Mouse (Mus musculus): Measurements from ENCODE around the gene I0C0044D17Rik. TPM values are rescaled to one million over a fixed set of nuclear protein-coding genes. Genes with fewer than 3 reads are reported as not detected.

I0C0044D17Rik gene
- polyA plus RNA-seq, 1 experiment from 2014 or later, result not detected

- Histone ChIP-seq H3K4me3 (ENCODE audit: low read depth, low read length) (no peak overlapping the region), H3K4me1 (ENCODE audit: control insufficient read depth, insufficient read depth, low read length) (peaks cover 2% of the 10 kb centered on the region; the same call in 1 of the 2 replicates), H3K9ac (replicated peaks; ENCODE audit: low read length) (no peak overlapping the region), H3K9me3 (replicated peaks; ENCODE audit: control insufficient read depth, low read length) (no peaks in the 10 kb centered on the region), H3K27me3 (ENCODE audit: control insufficient read depth, insufficient read depth, low read length) (no peaks in the 10 kb centered on the region), H3K36me3 (replicated peaks; ENCODE audit: control insufficient read depth, insufficient read depth, low read depth, low read length) (no peaks in the 10 kb centered on the region), H3K4me2 (ENCODE audit: low read depth, low read length) (no peak overlapping the region), H3K27ac (replicated peaks; ENCODE audit: low read depth, low read length) (no peak overlapping the region)
- DNase-seq (ENCODE audit: low spot score), result peak; percentile 60
- 44% methylated on average over 3 of the region's 3 CpGs for WGBS
- no peak for ATAC-seq (replicated peaks; ENCODE audit: insufficient number of reproducible peaks, low FRiP score, low TSS enrichment, low read depth)
Measured at GRCm38 (mm10) chr4:98822478-98822877, 1.2 kb downstream of the I0C0044D17Rik start.

GRCm38 (mm10) chr4:98819216-98819755, 4.4 kb downstream of the I0C0044D17Rik start:
- Histone ChIP-seq H3K27me3 (ENCODE audit: control insufficient read depth, insufficient read depth, low read length) (no peaks in the 10 kb centered on the region), H3K4me2 (ENCODE audit: low read depth, low read length) (no peak overlapping the region), H3K9me3 (replicated peaks; ENCODE audit: control insufficient read depth, low read length) (no peaks in the 10 kb centered on the region), H3K9ac (replicated peaks; ENCODE audit: low read length) (no peak overlapping the region), H3K4me3 (ENCODE audit: low read depth, low read length) (no peak overlapping the region), H3K4me1 (ENCODE audit: control insufficient read depth, insufficient read depth, low read length) (peaks cover 4% of the 10 kb centered on the region; the same call in 1 of the 2 replicates), H3K27ac (replicated peaks; ENCODE audit: low read depth, low read length) (no peak overlapping the region), H3K36me3 (replicated peaks; ENCODE audit: control insufficient read depth, insufficient read depth, low read depth, low read length) (no peaks in the 10 kb centered on the region)
- 80% methylated on average over 10 of the region's 10 CpGs for WGBS
- no peak for ATAC-seq (replicated peaks; ENCODE audit: insufficient number of reproducible peaks, low FRiP score, low TSS enrichment, low read depth)
- DNase-seq (ENCODE audit: low spot score), result no peak

GRCm38 (mm10) chr4:98817184-98817911, 6.3 kb downstream of the I0C0044D17Rik start, which contains the start of gene Kank4:
Gene Kank4, minus strand, starts transcription at chr4:98817537.
- Histone ChIP-seq H3K4me2 (ENCODE audit: low read depth, low read length) (peak within 1 kb of the TSS; percentile 95), H3K27me3 (ENCODE audit: control insufficient read depth, insufficient read depth, low read length) (no peaks in the 10 kb centered on the region), H3K9ac (replicated peaks; ENCODE audit: low read length) (peak within 1 kb of the TSS; percentile 87), H3K4me3 (ENCODE audit: low read depth, low read length) (peak within 1 kb of the TSS; percentile 81), H3K4me1 (ENCODE audit: control insufficient read depth, insufficient read depth, low read length) (peaks cover 4% of the 10 kb centered on the region; the same call in 1 of the 2 replicates), H3K9me3 (replicated peaks; ENCODE audit: control insufficient read depth, low read length) (no peaks in the 10 kb centered on the region), H3K27ac (replicated peaks; ENCODE audit: low read depth, low read length) (peak within 1 kb of the TSS; percentile 35; the same call in 1 of the 2 replicates), H3K36me3 (replicated peaks; ENCODE audit: control insufficient read depth, insufficient read depth, low read depth, low read length) (no peaks in the 10 kb centered on the region)
- DNase-seq (ENCODE audit: low spot score), result peak; percentile 81
- under 1% methylated on average over 63 of the region's 72 CpGs for WGBS
- ATAC-seq (replicated peaks; ENCODE audit: insufficient number of reproducible peaks, low FRiP score, low TSS enrichment, low read depth), result peak; percentile 82

- H3K27ac ChIP-seq (replicated peaks; ENCODE audit: low read depth, low read length), result no peak overlapping the region
Measured at GRCm38 (mm10) chr4:98816807-98817183, 6.8 kb downstream of the I0C0044D17Rik start.

GRCm38 (mm10) chr4:98806306-98806705, 17.3 kb downstream of the I0C0044D17Rik start:
- DNase-seq (ENCODE audit: low spot score) (no peak), ATAC-seq (replicated peaks; ENCODE audit: insufficient number of reproducible peaks, low FRiP score, low TSS enrichment, low read depth) (no peak)
- Histone ChIP-seq H3K4me1 (ENCODE audit: control insufficient read depth, insufficient read depth, low read length) (peaks cover 5% of the 10 kb centered on the region; the same call in 1 of the 2 replicates), H3K4me3 (ENCODE audit: low read depth, low read length) (no peak overlapping the region), H3K9ac (replicated peaks; ENCODE audit: low read length) (no peak overlapping the region), H3K27ac (replicated peaks; ENCODE audit: low read depth, low read length) (0 out of 2 replicates have a peak overlapping the region, but pooled peaks have one; percentile 7), H3K27me3 (ENCODE audit: control insufficient read depth, insufficient read depth, low read length) (no peaks in the 10 kb centered on the region), H3K9me3 (replicated peaks; ENCODE audit: control insufficient read depth, low read length) (no peaks in the 10 kb centered on the region), H3K36me3 (replicated peaks; ENCODE audit: control insufficient read depth, insufficient read depth, low read depth, low read length) (no peaks in the 10 kb centered on the region), H3K4me2 (ENCODE audit: low read depth, low read length) (no peak overlapping the region)
- 75% methylated on average over 9 of the region's 9 CpGs for WGBS

More at GRCm38 (mm10) chr4:98816807-98817183, 6.8 kb downstream of the I0C0044D17Rik start:
- WGBS, result 2% methylated on average over 14 of the region's 14 CpGs
- Histone ChIP-seq H3K36me3 (replicated peaks; ENCODE audit: control insufficient read depth, insufficient read depth, low read depth, low read length) (no peaks in the 10 kb centered on the region), H3K4me3 (ENCODE audit: low read depth, low read length) (peak overlapping the region; percentile 81), H3K4me2 (ENCODE audit: low read depth, low read length) (peak overlapping the region; percentile 95), H3K4me1 (ENCODE audit: control insufficient read depth, insufficient read depth, low read length) (peaks cover 4% of the 10 kb centered on the region; the same call in 1 of the 2 replicates), H3K27me3 (ENCODE audit: control insufficient read depth, insufficient read depth, low read length) (no peaks in the 10 kb centered on the region), H3K9ac (replicated peaks; ENCODE audit: low read length) (peak overlapping the region; percentile 87), H3K9me3 (replicated peaks; ENCODE audit: control insufficient read depth, low read length) (no peaks in the 10 kb centered on the region)
- peak; percentile 18; the same call in 1 of the 2 replicates for ATAC-seq (replicated peaks; ENCODE audit: insufficient number of reproducible peaks, low FRiP score, low TSS enrichment, low read depth)
- DNase-seq (ENCODE audit: low spot score), result peak; percentile 40

GRCm38 (mm10) chr4:98805291-98806048, 18.2 kb downstream of the I0C0044D17Rik start:
- no peak overlapping the region for H3K4me3 ChIP-seq (ENCODE audit: low read depth, low read length)
- 19% methylated on average over 12 of the region's 12 CpGs for WGBS
- no peaks in the 10 kb centered on the region for H3K36me3 ChIP-seq (replicated peaks; ENCODE audit: control insufficient read depth, insufficient read depth, low read depth, low read length)
- H3K27me3 ChIP-seq (ENCODE audit: control insufficient read depth, insufficient read depth, low read length), result no peaks in the 10 kb centered on the region
- ATAC-seq (replicated peaks; ENCODE audit: insufficient number of reproducible peaks, low FRiP score, low TSS enrichment, low read depth), result no peak
- peak; percentile 62 for DNase-seq (ENCODE audit: low spot score)
- no peak overlapping the region for H3K9ac ChIP-seq (replicated peaks; ENCODE audit: low read length)
- peak overlapping the region; percentile 92 for H3K27ac ChIP-seq (replicated peaks; ENCODE audit: low read depth, low read length)
- peaks cover 8% of the 10 kb centered on the region; the same call in 1 of the 2 replicates for H3K4me1 ChIP-seq (ENCODE audit: control insufficient read depth, insufficient read depth, low read length)
- H3K9me3 ChIP-seq (replicated peaks; ENCODE audit: control insufficient read depth, low read length), result no peaks in the 10 kb centered on the region
- H3K4me2 ChIP-seq (ENCODE audit: low read depth, low read length), result no peak overlapping the region

GRCm38 (mm10) chr4:98804476-98805134, 19.0 kb downstream of the I0C0044D17Rik start:
- Histone ChIP-seq H3K9ac (replicated peaks; ENCODE audit: low read length) (no peak overlapping the region), H3K36me3 (replicated peaks; ENCODE audit: control insufficient read depth, insufficient read depth, low read depth, low read length) (no peaks in the 10 kb centered on the region), H3K4me1 (ENCODE audit: control insufficient read depth, insufficient read depth, low read length) (peaks cover 8% of the 10 kb centered on the region; the same call in 1 of the 2 replicates), H3K9me3 (replicated peaks; ENCODE audit: control insufficient read depth, low read length) (no peaks in the 10 kb centered on the region), H3K4me3 (ENCODE audit: low read depth, low read length) (no peak overlapping the region), H3K27ac (replicated peaks; ENCODE audit: low read depth, low read length) (peak overlapping the region; percentile 92), H3K27me3 (ENCODE audit: control insufficient read depth, insufficient read depth, low read length) (no peaks in the 10 kb centered on the region), H3K4me2 (ENCODE audit: low read depth, low read length) (no peak overlapping the region)
- 19% methylated on average over 7 of the region's 7 CpGs for WGBS
- ATAC-seq (replicated peaks; ENCODE audit: insufficient number of reproducible peaks, low FRiP score, low TSS enrichment, low read depth) (peak; percentile 57), DNase-seq (ENCODE audit: low spot score) (peak; percentile 82)

All from embryonic facial prominence, embryonic 11.5 days (tissue).